Mouse (Mus musculus) hindbrain, embryonic 12.5 days (tissue): Measurements from ENCODE around the gene Zfp599. TPM values are rescaled to one million over a fixed set of nuclear protein-coding genes. Genes with fewer than 3 reads are reported as not detected.
"Not testable (repeated sequence)": the region's sequence is repeated elsewhere in the genome, so short reads cannot be mapped to it uniquely, and the experiment has no call there.

Source experiments
- ATAC-seq: fragments of 200-750 bp; cut with Nextera tagmentation; 2 replicates; pipeline ENCODE4 v1.8.0; 2017; ENCODE audit warnings: moderate TSS enrichment; ENCODE audit not compliant: low FRiP score
- H3K27ac ChIP-seq: fragments of 300-500 bp; sonication (generic); 2 replicates; pipeline ENCODE4 v1.5.1; 2016; ENCODE audit warnings: mild to moderate bottlenecking
- H3K27me3 ChIP-seq: fragments of 300-500 bp; sonication (generic); 2 replicates; pipeline ENCODE4 v1.6.1; 2016; ENCODE audit warnings: mild to moderate bottlenecking
- H3K36me3 ChIP-seq: fragments of 300-500 bp; sonication (generic); 2 replicates; pipeline ENCODE4 v1.6.1; 2016; ENCODE audit warnings: mild to moderate bottlenecking
- H3K4me1 ChIP-seq: fragments of 300-500 bp; sonication (generic); 2 replicates; pipeline ENCODE4 v1.6.1; 2016
- H3K4me2 ChIP-seq: fragments of 300-500 bp; sonication (generic); replicated peaks from 2 replicates; pipeline ENCODE4 v1.6.1; 2016; ENCODE audit warnings: mild to moderate bottlenecking
- H3K4me3 ChIP-seq: fragments of 300-500 bp; sonication (generic); 2 replicates; pipeline ENCODE4 v1.5.1; 2016; ENCODE audit warnings: mild to moderate bottlenecking
- H3K9ac ChIP-seq: fragments of 300-500 bp; sonication (generic); 2 replicates; pipeline ENCODE4 v1.6.1; 2016; ENCODE audit warnings: mild to moderate bottlenecking, moderate library complexity
- H3K9me3 ChIP-seq: fragments of 300-500 bp; sonication (generic); replicated peaks from 2 replicates; pipeline ENCODE4 v1.6.1; 2016; ENCODE audit warnings: mild to moderate bottlenecking
- WGBS: fragments of 180-500 bp; shearing (Covaris S2); methylation state at CpG from one replicate; pipeline ENCODE4 v1.1.7; 2016; 5-methylcytosine and 5-hydroxymethylcytosine counted together
- polyA plus RNA-seq: library from polyadenylated mRNA; unstranded; fragments of >200 nt; fragmentation: Nextera tagmentation; extraction: Ambion mirVana; gene quantifications from 2 replicates; pipeline ENCODE4 v1.2.1, GENCODE M21; 2016

Gene Zfp599
- 6.5 and 6.9 TPM in 2 replicates for polyA plus RNA-seq

GRCm38 (mm10) chr9:22259184-22260091 lies at the start of gene Zfp599:
Gene Zfp599 (minus strand): TSS chr9:22259895.
- Histone ChIP-seq H3K4me2 (peak within 1 kb of the TSS; percentile 61), H3K36me3 (peaks cover 19% of the 10 kb centered on the region), H3K4me1 (no peaks in the 10 kb centered on the region), H3K27ac (no peak within 1 kb of the TSS; the same call in 1 of the 2 replicates), H3K27me3 (no peaks in the 10 kb centered on the region), H3K9me3 (peaks cover 11% of the 10 kb centered on the region), H3K9ac (peak within 1 kb of the TSS; percentile 81), H3K4me3 (peak within 1 kb of the TSS; percentile 54)
- ATAC-seq = peak; percentile 91
- WGBS = 2% methylated on average over 35 of the region's 35 CpGs

- H3K27ac ChIP-seq = peak overlapping the region; percentile 85
- WGBS = 9% methylated on average over 9 of the region's 9 CpGs
- not testable (repeated sequence) for ATAC-seq
Observed at GRCm38 (mm10) chr9:22307920-22308262, 48.2 kb upstream of the Zfp599 start.

GRCm38 (mm10) chr9:22307156-22307919 lies 47.6 kb upstream of the Zfp599 start, which contains the start of gene Zfp810:
Gene Zfp810 (minus strand): TSS chr9:22307648.
- Histone ChIP-seq H3K4me3 (peak within 1 kb of the TSS; percentile 92), H3K9me3 (peaks cover 11% of the 10 kb centered on the region), H3K36me3 (peaks cover 30% of the 10 kb centered on the region), H3K9ac (peak within 1 kb of the TSS; percentile 97), H3K27ac (peak within 1 kb of the TSS; percentile 85), H3K4me1 (peaks cover 16% of the 10 kb centered on the region), H3K27me3 (no peaks in the 10 kb centered on the region), H3K4me2 (peak within 1 kb of the TSS; percentile 74)
- WGBS = under 1% methylated on average over 56 of the region's 56 CpGs
- ATAC-seq = peak; percentile 99

More at GRCm38 (mm10) chr9:22307920-22308262, 48.2 kb upstream of the Zfp599 start:
- Histone ChIP-seq H3K4me2 (peak overlapping the region; percentile 74), H3K36me3 (peaks cover 24% of the 10 kb centered on the region), H3K4me1 (peaks cover 16% of the 10 kb centered on the region), H3K9me3 (peaks cover 11% of the 10 kb centered on the region), H3K9ac (peak overlapping the region; percentile 97), H3K4me3 (peak overlapping the region; percentile 92)
- not testable (repeated sequence) for H3K27me3 ChIP-seq

GRCm38 (mm10) chr9:22306726-22307125 lies 47.0 kb upstream of the Zfp599 start:
- peak overlapping the region; percentile 85 for H3K27ac ChIP-seq
- no peaks in the 10 kb centered on the region for H3K27me3 ChIP-seq
- H3K9me3 ChIP-seq = peaks cover 11% of the 10 kb centered on the region
- H3K4me2 ChIP-seq = peak overlapping the region; percentile 74
- peaks cover 34% of the 10 kb centered on the region for H3K36me3 ChIP-seq
- WGBS = 14% methylated on average over 6 of the region's 6 CpGs
- peak overlapping the region; percentile 97 for H3K9ac ChIP-seq
- ATAC-seq = no peak
- H3K4me3 ChIP-seq = peak overlapping the region; percentile 92
- peaks cover 16% of the 10 kb centered on the region for H3K4me1 ChIP-seq

- Histone ChIP-seq H3K4me1 (peaks cover 16% of the 10 kb centered on the region), H3K27me3 (no peaks in the 10 kb centered on the region), H3K27ac (no peak overlapping the region), H3K9me3 (peaks cover 11% of the 10 kb centered on the region), H3K36me3 (peaks cover 72% of the 10 kb centered on the region), H3K9ac (no peak overlapping the region), H3K4me3 (no peak overlapping the region), H3K4me2 (no peak overlapping the region)
- 100% methylated on average over 1 of the region's 1 CpGs for WGBS
- no peak for ATAC-seq
Observed at GRCm38 (mm10) chr9:22302199-22302598, 42.5 kb upstream of the Zfp599 start.

GRCm38 (mm10) chr9:22278733-22279132 lies 19.0 kb upstream of the Zfp599 start:
- WGBS = 100% methylated on average over 4 of the region's 4 CpGs

GRCm38 (mm10) chr9:22268886-22269285 lies 9.2 kb upstream of the Zfp599 start:
- Histone ChIP-seq H3K4me3 (no peak overlapping the region), H3K9me3 (peaks cover 10% of the 10 kb centered on the region; the same call in 1 of the 2 replicates), H3K36me3 (peaks cover 7% of the 10 kb centered on the region), H3K27ac (no peak overlapping the region), H3K27me3 (no peaks in the 10 kb centered on the region), H3K9ac (no peak overlapping the region), H3K4me2 (no peak overlapping the region), H3K4me1 (no peaks in the 10 kb centered on the region)
- no peak for ATAC-seq
- WGBS = 96% methylated on average over 1 of the region's 1 CpGs

More at GRCm38 (mm10) chr9:22278733-22279132, 19.0 kb upstream of the Zfp599 start:
- H3K27ac ChIP-seq = no peak overlapping the region
- no peak overlapping the region for H3K4me3 ChIP-seq
- no peak overlapping the region for H3K4me2 ChIP-seq
- peaks cover 82% of the 10 kb centered on the region for H3K9me3 ChIP-seq
- no peaks in the 10 kb centered on the region for H3K4me1 ChIP-seq
- no peak for ATAC-seq
- no peaks in the 10 kb centered on the region for H3K27me3 ChIP-seq
- H3K9ac ChIP-seq = no peak overlapping the region
- peaks cover 90% of the 10 kb centered on the region for H3K36me3 ChIP-seq

- no peaks in the 10 kb centered on the region for H3K27me3 ChIP-seq
- H3K9ac ChIP-seq = no peak overlapping the region
- H3K36me3 ChIP-seq = no peaks in the 10 kb centered on the region
- H3K9me3 ChIP-seq = peaks cover 7% of the 10 kb centered on the region; the same call in 1 of the 2 replicates
- ATAC-seq = no peak
- whole genome bisulfite sequencing = 93% methylated on average over 10 of the region's 10 CpGs
- no peaks in the 10 kb centered on the region for H3K4me1 ChIP-seq
- H3K4me3 ChIP-seq = no peak overlapping the region
- no peak overlapping the region for H3K4me2 ChIP-seq
- H3K27ac ChIP-seq = no peak overlapping the region
Observed at GRCm38 (mm10) chr9:22262611-22263010, 2.9 kb upstream of the Zfp599 start.

GRCm38 (mm10) chr9:22261594-22261993 lies 1.9 kb upstream of the Zfp599 start:
- Histone ChIP-seq H3K4me2 (no peak overlapping the region), H3K36me3 (0 out of 2 replicates have a peak, but pooled peaks cover 2% of the 10 kb centered on the region), H3K4me1 (no peaks in the 10 kb centered on the region), H3K9ac (no peak overlapping the region), H3K27me3 (no peaks in the 10 kb centered on the region), H3K4me3 (no peak overlapping the region), H3K9me3 (peaks cover 5% of the 10 kb centered on the region; the same call in 1 of the 2 replicates), H3K27ac (no peak overlapping the region)
- WGBS = 89% methylated on average over 1 of the region's 1 CpGs
- ATAC-seq = no peak

- H3K4me1 ChIP-seq = no peaks in the 10 kb centered on the region
- H3K27ac ChIP-seq = no peak overlapping the region
- H3K9ac ChIP-seq = peak overlapping the region; percentile 81; the same call in 1 of the 2 replicates
- no peaks in the 10 kb centered on the region for H3K27me3 ChIP-seq
- H3K36me3 ChIP-seq = peaks cover 17% of the 10 kb centered on the region
- ATAC-seq = no peak
- peak overlapping the region; percentile 54 for H3K4me3 ChIP-seq
- peak overlapping the region; percentile 61 for H3K4me2 ChIP-seq
- 33% methylated on average over 3 of the region's 3 CpGs for WGBS
- H3K9me3 ChIP-seq = peaks cover 9% of the 10 kb centered on the region
Observed at GRCm38 (mm10) chr9:22260092-22260422, 362 bp upstream of the Zfp599 start.

- Histone ChIP-seq H3K4me1 (no peaks in the 10 kb centered on the region), H3K4me2 (peak overlapping the region; percentile 61), H3K4me3 (peak overlapping the region; percentile 54), H3K9me3 (peaks cover 11% of the 10 kb centered on the region), H3K27me3 (no peaks in the 10 kb centered on the region), H3K9ac (peak overlapping the region; percentile 81; the same call in 1 of the 2 replicates), H3K27ac (no peak overlapping the region), H3K36me3 (peaks cover 24% of the 10 kb centered on the region)
- ATAC-seq = no peak
- 84% methylated on average over 8 of the region's 8 CpGs for WGBS
Observed at GRCm38 (mm10) chr9:22258784-22259183, 911 bp downstream of the Zfp599 start.

GRCm38 (mm10) chr9:22256579-22256978 lies 3.1 kb downstream of the Zfp599 start:
- no peak overlapping the region for H3K4me2 ChIP-seq
- H3K9ac ChIP-seq = no peak overlapping the region
- WGBS = 98% methylated on average over 4 of the region's 4 CpGs
- no peaks in the 10 kb centered on the region for H3K27me3 ChIP-seq
- peaks cover 42% of the 10 kb centered on the region for H3K36me3 ChIP-seq
- H3K9me3 ChIP-seq = peaks cover 11% of the 10 kb centered on the region
- H3K27ac ChIP-seq = no peak overlapping the region
- no peak for ATAC-seq
- H3K4me3 ChIP-seq = no peak overlapping the region
- H3K4me1 ChIP-seq = no peaks in the 10 kb centered on the region
